ENCODE assay signal across 25 mouse cellular contexts in genomic region chr13:49249634-49250033, GRCm38 (mm10). TPM values are rescaled to one million over a fixed set of nuclear protein-coding genes. Genes with fewer than 3 reads are reported as not detected.
DNase-seq lines count a peak whose midpoint lies in the region; ATAC-seq lines count a peak whose summit lies in the region.
"Had no signal": no experiment of that assay in that cellular context is flagged by ENCODE, and none has a peak within 500 bp of the region (broad histone marks: within the 10 kb centered on the region; RNA-seq: fewer than 3 reads in every experiment).

No protein-coding gene starts in this region.

- WGBS in intestine, embryonic 16.5 days, result 59% methylated on average over 2 of the region's 2 CpGs
- 71% methylated on average over 2 of the region's 2 CpGs for WGBS in intestine, embryonic 15.5 days

- H3K4me1 ChIP-seq in intestine, embryonic 16.5 days (ENCODE audit: control insufficient read depth, insufficient read depth, low read length), result peaks cover 11% of the 10 kb centered on the region
- H3K4me1 ChIP-seq in intestine, embryonic 15.5 days (replicated peaks), result peaks cover 13% of the 10 kb centered on the region

- H3K36me3 ChIP-seq in intestine, embryonic 16.5 days (ENCODE audit: control insufficient read depth, insufficient read depth, low read length), result no peaks in the 10 kb centered on the region
- no peaks in the 10 kb centered on the region for H3K36me3 ChIP-seq in intestine, embryonic 15.5 days
- H3K36me3 ChIP-seq: embryonic facial prominence, embryonic 13.5 days; forebrain, embryonic 12.5 days; limb, embryonic 10.5 days; liver, embryonic 15.5 days; lung, embryonic 15.5 days; midbrain, embryonic 15.5 days had no signal

- no peaks in the 10 kb centered on the region for H3K9me3 ChIP-seq in intestine, embryonic 16.5 days (ENCODE audit: control insufficient read depth, low read length)
- no peaks in the 10 kb centered on the region for H3K9me3 ChIP-seq in intestine, embryonic 15.5 days
- H3K9me3 ChIP-seq: embryonic facial prominence, embryonic 13.5 days; forebrain, embryonic 12.5 days; limb, embryonic 10.5 days; liver, embryonic 15.5 days; lung, embryonic 15.5 days; midbrain, embryonic 15.5 days had no signal

- no peak overlapping the region for H3K27ac ChIP-seq in intestine, embryonic 16.5 days (ENCODE audit: low read length)
- H3K27ac ChIP-seq in intestine, embryonic 15.5 days, result no peak overlapping the region
- H3K27ac ChIP-seq: embryonic facial prominence, embryonic 13.5 days; forebrain, embryonic 12.5 days; hindbrain, postnatal 0 days; limb, embryonic 10.5 days; liver, embryonic 15.5 days; lung, embryonic 15.5 days; midbrain, embryonic 15.5 days had no signal

- no peak overlapping the region for H3K9ac ChIP-seq in intestine, embryonic 16.5 days (ENCODE audit: low read depth, low read length)
- no peak overlapping the region for H3K9ac ChIP-seq in intestine, embryonic 15.5 days
- H3K9ac ChIP-seq: embryonic facial prominence, embryonic 13.5 days; forebrain, embryonic 12.5 days; liver, embryonic 15.5 days; lung, embryonic 15.5 days; midbrain, embryonic 15.5 days had no signal

- H3K27me3 ChIP-seq in intestine, embryonic 16.5 days (replicated peaks; ENCODE audit: control insufficient read depth, insufficient read depth, low read length), result peaks cover 22% of the 10 kb centered on the region
- peaks cover 22% of the 10 kb centered on the region for H3K27me3 ChIP-seq in intestine, embryonic 15.5 days (replicated peaks)

- ATAC-seq in intestine, embryonic 16.5 days, result peak; percentile 22; the same call in 1 of the 2 replicates
- no peak for ATAC-seq in intestine, embryonic 15.5 days
- no peak for ATAC-seq in monocyte, adult 5-6 weeks (replicated peaks; ENCODE audit: insufficient number of reproducible peaks, low FRiP score, low TSS enrichment, poor library complexity, severe bottlenecking)
- ATAC-seq: CD4-positive, CD25-positive, alpha-beta regulatory T cell, adult 4 months; hindbrain, postnatal 0 days; midbrain, embryonic 15.5 days had no signal

- DNase-seq in gonadal fat pad, adult 2 months (ENCODE audit: low read depth), result peak; percentile 10
- peak; percentile 93 for DNase-seq in kidney, adult 9 months
- peak; percentile 86 to 94 for DNase-seq in kidney, postnatal 25 days
- no peak for DNase-seq in heart, adult 8-10 months (ENCODE audit: low spot score)
- no peak for DNase-seq in gastrocnemius, postnatal 25 days
- DNase-seq: adrenal gland, postnatal 25 days; cerebellum, adult 11-12 months; cerebellum, postnatal 14 days; embryo, embryonic 11 days; liver; lung, postnatal 36 days; right cerebral cortex, postnatal 14 days had no signal

- no peak overlapping the region for H3K4me3 ChIP-seq in intestine, embryonic 16.5 days (ENCODE audit: low read length)
- H3K4me3 ChIP-seq in intestine, embryonic 15.5 days (replicated peaks), result no peak overlapping the region
- H3K4me3 ChIP-seq: embryonic facial prominence, embryonic 13.5 days; erythroblast, embryonic 14.5 days; forebrain, embryonic 12.5 days; limb, embryonic 10.5 days; liver, embryonic 15.5 days; lung, embryonic 15.5 days; midbrain, embryonic 15.5 days had no signal

- no peak overlapping the region for H3K4me2 ChIP-seq in intestine, embryonic 16.5 days (ENCODE audit: low read depth, low read length)
- H3K4me2 ChIP-seq in intestine, embryonic 15.5 days (replicated peaks), result no peak overlapping the region
- H3K4me2 ChIP-seq: embryonic facial prominence, embryonic 13.5 days; forebrain, embryonic 12.5 days; heart, embryonic 11.5 days; liver, embryonic 15.5 days; lung, embryonic 15.5 days; midbrain, embryonic 15.5 days had no signal

RNA-seq across cellular contexts. Expression of gene Susd3, which starts 1.1 kb away (rescaled TPM):
- polyA plus RNA-seq in intestine, embryonic 16.5 days (2015; fragmentation: Nextera tagmentation; extraction: Ambion mirVana), result 1.2 and 1.3 TPM in 2 replicates
- polyA plus RNA-seq in intestine, embryonic 15.5 days (2015; fragmentation: Nextera tagmentation; extraction: Ambion mirVana), result 0.94 and 1.4 TPM in 2 replicates
- 7.7 and 7.8 TPM in 2 replicates for polyA plus RNA-seq in gonadal fat pad, adult 2 months (2012; rRNA removed)
- under 1 TPM; 0.31 to 0.78 (median 0.64) TPM for total RNA-seq in heart, adult 8-10 months (2022)
- under 1 TPM in 1 of 2 experiments, not detected in 1; 0.26 TPM for total RNA-seq in gastrocnemius, postnatal 25 days (2021)
- total RNA-seq in monocyte, adult 5-6 weeks (2017), result 76.0 to 95.2 TPM (median 78.6 TPM) in 3 replicates

RNA-seq across cellular contexts. Expression of gene Card19, which starts 33.8 kb away (rescaled TPM):
- polyA plus RNA-seq in intestine, embryonic 16.5 days (2015; fragmentation: Nextera tagmentation; extraction: Ambion mirVana), result 53.2 and 58.8 TPM in 2 replicates
- polyA plus RNA-seq in intestine, embryonic 15.5 days (2015; fragmentation: Nextera tagmentation; extraction: Ambion mirVana), result 52.6 and 54.8 TPM in 2 replicates
- 107 and 108 TPM in 2 replicates for polyA plus RNA-seq in gonadal fat pad, adult 2 months (2012; rRNA removed)
- total RNA-seq in heart, adult 8-10 months (2022), result 100 to 1,000 TPM; 132 to 152 (median 141) TPM
- total RNA-seq in gastrocnemius, postnatal 25 days (2021), result 100 to 1,000 TPM in 1 of 2 experiments, 10 to 100 TPM in 1; 93.6 to 118 TPM
- total RNA-seq in monocyte, adult 5-6 weeks (2017), result 27.8 to 56.1 TPM (median 45.9 TPM) in 3 replicates

Comparison
In these comparisons a context has a peak if more than half of its experiments do, and no peak if none do; other contexts are left out.
1. DNase-seq: peak in gonadal fat pad, adult 2 months (single experiment), kidney, adult 9 months (single experiment) and kidney, postnatal 25 days (2 of 2); none in heart, adult 8-10 months (single experiment) and gastrocnemius, postnatal 25 days (single experiment).
2. RNA of gene Susd3, which starts 1.1 kb away (total RNA-seq): 76.0 to 95.2 TPM in monocyte, adult 5-6 weeks; 0.31 to 0.78 TPM in heart, adult 8-10 months and 0.26 TPM in gastrocnemius, postnatal 25 days; every median in the first group is over 10 times any median in the second.